Mouse (Mus musculus) Patski (cell line): ENCODE results near the gene Bfar. TPM values are rescaled to one million over a fixed set of nuclear protein-coding genes. Genes with fewer than 3 reads are reported as not detected.
A peak's percentile ranks its signal among the peaks of the same experiment; 100 is the strongest.
"Not testable (repeated sequence)": the region's sequence is repeated elsewhere in the genome, so short reads cannot be mapped to it uniquely, and the experiment has no call there.

Experiments
- ATAC-seq: fragments of 100-300 bp; one replicate; pipeline ENCODE4 v1.8.0; 2021
- CTCF ChIA-PET: fragments of 350-600 bp; sonication (Branson Sonifier 250); formaldehyde crosslinking; loops from one replicate; lab custom pipeline; 2022; ENCODE audit warnings: inconsistent platforms; lab: Charles Lee
- POLR2A ChIA-PET: fragments of 350-600 bp; sonication (Branson Sonifier 250); formaldehyde crosslinking; loops from one replicate; lab custom pipeline; 2022; ENCODE audit warnings: antibody characterized with exemption, inconsistent platforms; lab: Charles Lee
- DNase-seq: peaks from one replicate; pipeline ENCODE4 v3.0.0-alpha.2; 2011; ENCODE audit warnings: low read depth, low spot score
- H3K27me3 ChIP-seq: fragments of 371-371 bp; one replicate; pipeline ENCODE4 v1.5.1; 2021
- CTCF ChIP-seq: fragments of 100-300 bp; IDR thresholded peaks from one replicate; pipeline ENCODE4 v1.5.1; 2021
- in situ Hi-C: fragments of 300-500 bp; cut with MboI; formaldehyde crosslinking; loops from 3 replicates; pipeline ENCODE4 v1.11.1; 2018; ENCODE audit warnings: low pct_unique_long_range_greater_than_20kb, mixed read lengths
- polyA plus RNA-seq: library from polyadenylated mRNA; unstranded; gene quantifications from one replicate; pipeline ENCODE4 v1.2.3, GENCODE M21; 2021

Gene Bfar
- polyA plus RNA-seq: 56.5 TPM

- no peak for TF ChIP-seq CTCF
- POLR2A ChIA-PET: interaction anchor here (1.4 kb wide), 2 partner anchors 47 to 62 kb away, joined by 3 read pairs; no protein-coding TSS in a partner anchor
- peak; percentile 77 for ATAC-seq
- DNase-seq: peak; percentile 64
- H3K27me3 ChIP-seq: no peaks in the 10 kb centered on the region
- CTCF ChIA-PET: interaction anchor here (1.9 kb wide), 1 partner anchor 62 kb away, joined by 8 read pairs; no protein-coding TSS in a partner anchor
- in situ Hi-C loops: no loop called here
Observed at GRCm38 (mm10) chr16:13671685-13672385, at the start of gene Bfar, which contains the start of gene 3110001I22Rik. Gene Bfar (plus strand): TSS chr16:13671858. Gene 3110001I22Rik (plus strand): TSS chr16:13671929.

- in situ Hi-C loops: loop anchor here (10.0 kb wide), 1 partner anchor 514 kb away; no protein-coding TSS in a partner anchor
- DNase-seq (no peak), ATAC-seq (no peak)
- POLR2A ChIA-PET: no interaction called here
- CTCF ChIA-PET: interaction anchor here (1.4 kb wide), 1 partner anchor 8 kb away, joined by 3 read pairs; no protein-coding TSS in a partner anchor
- H3K27me3 ChIP-seq: no peaks in the 10 kb centered on the region
- peak; percentile 52 for TF ChIP-seq CTCF
Observed at GRCm38 (mm10) chr16:13628345-13628744, 43.3 kb upstream of the Bfar start.

- ATAC-seq, in situ Hi-C loops, CTCF ChIA-PET, H3K27me3 ChIP-seq, POLR2A ChIA-PET, DNase-seq: not testable (repeated sequence)
- TF ChIP-seq CTCF: peak; percentile 52
Observed at GRCm38 (mm10) chr16:13638198-13638597, 33.5 kb upstream of the Bfar start.

- POLR2A ChIA-PET: no interaction called here
- ATAC-seq (no peak), DNase-seq (no peak)
- no peak for TF ChIP-seq CTCF
- in situ Hi-C loops: no loop called here
- no peaks in the 10 kb centered on the region for H3K27me3 ChIP-seq
- CTCF ChIA-PET: interaction anchor here (1.8 to 2.2 kb wide), 2 partner anchors 8 to 94 kb away, joined by 4 to 9 read pairs; no protein-coding TSS in a partner anchor
Observed at GRCm38 (mm10) chr16:13639508-13639907, 32.1 kb upstream of the Bfar start.

- ChIA-PET CTCF (interaction anchor here (0.9 to 2.2 kb wide), 3 partner anchors 9 to 106 kb away, joined by 3 to 9 read pairs (median 4); no protein-coding TSS in a partner anchor), POLR2A (no interaction called here)
- ATAC-seq (no peak), DNase-seq (no peak)
- TF ChIP-seq CTCF: no peak
- in situ Hi-C loops: no loop called here
- H3K27me3 ChIP-seq: no peaks in the 10 kb centered on the region
Observed at GRCm38 (mm10) chr16:13640064-13640463, 31.6 kb upstream of the Bfar start.

GRCm38 (mm10) chr16:13644474-13644873, 27.2 kb upstream of the Bfar start:
- in situ Hi-C loops: no loop called here
- ChIA-PET POLR2A (no interaction called here), CTCF (no interaction called here)
- no peaks in the 10 kb centered on the region for H3K27me3 ChIP-seq
- ATAC-seq: no peak
- DNase-seq: no peak
- TF ChIP-seq CTCF: no peak

- no peak for DNase-seq
- ATAC-seq: no peak
- no peaks in the 10 kb centered on the region for H3K27me3 ChIP-seq
- in situ Hi-C loops: no loop called here
- POLR2A ChIA-PET: no interaction called here
- no peak for TF ChIP-seq CTCF
- CTCF ChIA-PET: interaction anchor here (1.1 kb wide), 1 partner anchor 12 kb away, joined by 3 read pairs; no protein-coding TSS in a partner anchor
Observed at GRCm38 (mm10) chr16:13645930-13646329, 25.7 kb upstream of the Bfar start.

GRCm38 (mm10) chr16:13658886-13659285, 12.8 kb upstream of the Bfar start:
- ChIA-PET POLR2A (interaction anchor here (1.1 kb wide), 1 partner anchor 8 kb away, joined by 3 read pairs; no protein-coding TSS in a partner anchor), CTCF (no interaction called here)
- in situ Hi-C loops: no loop called here
- no peak for TF ChIP-seq CTCF
- ATAC-seq: no peak
- no peak for DNase-seq
- no peaks in the 10 kb centered on the region for H3K27me3 ChIP-seq

- DNase-seq (no peak), ATAC-seq (no peak)
- in situ Hi-C loops: no loop called here
- POLR2A ChIA-PET: no interaction called here
- CTCF ChIA-PET: no interaction called here
- no peaks in the 10 kb centered on the region for H3K27me3 ChIP-seq
- no peak for TF ChIP-seq CTCF
Observed at GRCm38 (mm10) chr16:13660736-13661135, 10.9 kb upstream of the Bfar start.

GRCm38 (mm10) chr16:13667878-13668343, 3.7 kb upstream of the Bfar start, which contains the start of gene Parn:
Gene Parn (minus strand): TSS chr16:13668170.
- DNase-seq (no peak), ATAC-seq (peak; percentile 65)
- no peaks in the 10 kb centered on the region for H3K27me3 ChIP-seq
- CTCF ChIA-PET: interaction anchor here (2.0 kb wide), 1 partner anchor 11 kb away, joined by 6 read pairs; no protein-coding TSS in a partner anchor
- TF ChIP-seq CTCF: no peak
- POLR2A ChIA-PET: interaction anchor here (0.6 to 1.0 kb wide), 3 partner anchors 49 to 143 kb away, joined by 3 read pairs; no protein-coding TSS in a partner anchor
- in situ Hi-C loops: no loop called here
